Mouse (Mus musculus): ENCODE data around the gene Ppm1f.

GRCm38 (mm10) chr16:16854836-16855235 lies 41.4 kb upstream of the Ppm1f start:
- TF ChIP-seq CTCF (IDR thresholded peaks at IDR 0.05), result peak; percentile 80
- TF ChIP-seq EP300 (IDR thresholded peaks at IDR 0.05), result no peak
